Mouse (Mus musculus) spleen, adult 2 months (tissue): ENCODE results near the gene Agl. TPM values are rescaled to one million over a fixed set of nuclear protein-coding genes. Genes with fewer than 3 reads are reported as not detected.

Source experiments
- DNase-seq, 2 experiments: peaks; one replicate each; pipeline versions ENCODE4 v3.0.0 to v3.0.0-alpha.2; 2012 to 2021; ENCODE audit warnings: low spot score in 2 of 2, low read depth in 1 of 2
- H3K27ac ChIP-seq: fragments of 200-500 bp; 2 replicates; pipeline ENCODE4 v1.5.1; 2012; ENCODE audit warnings: low read length, inconsistent platforms; ENCODE audit not compliant: insufficient read depth
- H3K27me3 ChIP-seq: fragments of 200-500 bp; 2 replicates; pipeline ENCODE4 v1.6.1; 2012; ENCODE audit warnings: mild to moderate bottlenecking, moderate library complexity, low read length, inconsistent platforms; ENCODE audit not compliant: control insufficient read depth, insufficient read depth
- H3K36me3 ChIP-seq: fragments of 200-500 bp; 2 replicates; pipeline ENCODE4 v1.6.1; 2012; ENCODE audit warnings: mild to moderate bottlenecking, low read length, inconsistent platforms; ENCODE audit not compliant: control insufficient read depth, insufficient read depth
- H3K4me1 ChIP-seq: fragments of 200-500 bp; 2 replicates; pipeline ENCODE4 v1.6.1; 2011; ENCODE audit warnings: inconsistent platforms; ENCODE audit not compliant: control insufficient read depth, insufficient read depth, insufficient read length
- H3K4me3 ChIP-seq: fragments of 200-500 bp; 2 replicates; pipeline ENCODE4 v1.5.1; 2011; ENCODE audit warnings: mild to moderate bottlenecking, inconsistent platforms; ENCODE audit not compliant: insufficient read depth, insufficient read length; ENCODE audit errors: extremely low read depth
- CTCF ChIP-seq: fragments of 200-500 bp; IDR thresholded peaks from 2 replicates; pipeline ENCODE4 v1.5.1; 2011; ENCODE audit warnings: mild to moderate bottlenecking, inconsistent platforms; ENCODE audit not compliant: insufficient read depth, insufficient read length, insufficient replicate concordance; ENCODE audit errors: extremely low read depth
- POLR2A ChIP-seq: fragments of 200-500 bp; IDR thresholded peaks from 2 replicates; pipeline ENCODE4 v1.6.1; 2011; ENCODE audit warnings: low read depth, low read length, inconsistent platforms
- WGBS: fragments of 180-500 bp; shearing (Covaris S2); methylation state at CpG from one replicate; pipeline ENCODE4 v1.1.7; 2018; 5-methylcytosine and 5-hydroxymethylcytosine counted together
- polyA plus RNA-seq: library from polyadenylated mRNA; depleted of rRNA; stranded (reverse); fragments of >200 nt; gene quantifications from 2 replicates; pipeline ENCODE4 v1.2.3, GENCODE M21; 2012

Gene Agl
- polyA plus RNA-seq, 1 experiment, result 2.5 TPM

DNA sequence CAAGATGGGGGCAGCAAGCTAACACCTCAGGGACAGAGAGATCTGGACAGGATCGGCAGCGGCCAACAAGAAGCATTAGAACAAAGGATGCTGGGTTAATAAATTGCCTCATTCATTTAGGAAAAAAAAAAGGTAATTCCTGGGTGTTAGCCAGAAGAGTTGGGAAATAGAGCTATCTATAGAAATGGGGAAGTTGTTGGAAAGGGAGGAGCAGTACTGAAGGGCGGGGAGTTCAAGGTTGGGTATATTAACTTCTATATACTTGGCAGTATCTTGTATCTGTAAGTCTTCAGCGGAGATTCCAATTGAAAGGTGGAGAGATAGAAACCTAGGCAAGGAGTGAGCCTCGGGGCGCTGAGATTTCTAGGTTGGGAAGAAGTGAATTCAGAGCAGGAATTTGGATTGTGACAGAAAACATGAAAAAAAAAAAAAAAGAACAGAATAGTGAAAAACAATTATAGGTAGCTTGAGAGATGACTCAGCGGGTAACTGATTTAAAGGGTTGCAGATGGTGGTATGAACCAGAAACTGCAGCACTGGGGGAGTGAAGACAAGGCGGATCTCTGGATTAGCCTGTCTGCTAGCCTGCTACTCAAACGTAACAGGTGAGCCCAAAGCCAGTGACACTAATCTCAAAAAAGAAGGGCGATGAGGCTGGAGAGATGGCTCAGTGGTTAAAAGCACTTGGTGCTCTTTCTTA lies 37.1 kb upstream of the Agl start:
- TF ChIP-seq CTCF, result no peak
- no peak for TF ChIP-seq POLR2A
- WGBS, result 70% methylated on average over 10 of the region's 10 CpGs
- no peaks in the 10 kb centered on the region for H3K4me1 ChIP-seq
- no peak for DNase-seq
- H3K27ac ChIP-seq, result no peak overlapping the region
- H3K27me3 ChIP-seq, result no peaks in the 10 kb centered on the region
- no peaks in the 10 kb centered on the region for H3K36me3 ChIP-seq
- no peak overlapping the region for H3K4me3 ChIP-seq

GRCm38 (mm10) chr3:116841311-116841710 lies 33.3 kb upstream of the Agl start:
- no peak for TF ChIP-seq CTCF
- no peak for TF ChIP-seq POLR2A
- no peak overlapping the region for H3K4me3 ChIP-seq
- 94% methylated on average over 2 of the region's 2 CpGs for WGBS
- no peaks in the 10 kb centered on the region for H3K27me3 ChIP-seq
- no peak overlapping the region for H3K27ac ChIP-seq
- no peak for DNase-seq
- H3K36me3 ChIP-seq, result no peaks in the 10 kb centered on the region
- no peaks in the 10 kb centered on the region for H3K4me1 ChIP-seq

DNA sequence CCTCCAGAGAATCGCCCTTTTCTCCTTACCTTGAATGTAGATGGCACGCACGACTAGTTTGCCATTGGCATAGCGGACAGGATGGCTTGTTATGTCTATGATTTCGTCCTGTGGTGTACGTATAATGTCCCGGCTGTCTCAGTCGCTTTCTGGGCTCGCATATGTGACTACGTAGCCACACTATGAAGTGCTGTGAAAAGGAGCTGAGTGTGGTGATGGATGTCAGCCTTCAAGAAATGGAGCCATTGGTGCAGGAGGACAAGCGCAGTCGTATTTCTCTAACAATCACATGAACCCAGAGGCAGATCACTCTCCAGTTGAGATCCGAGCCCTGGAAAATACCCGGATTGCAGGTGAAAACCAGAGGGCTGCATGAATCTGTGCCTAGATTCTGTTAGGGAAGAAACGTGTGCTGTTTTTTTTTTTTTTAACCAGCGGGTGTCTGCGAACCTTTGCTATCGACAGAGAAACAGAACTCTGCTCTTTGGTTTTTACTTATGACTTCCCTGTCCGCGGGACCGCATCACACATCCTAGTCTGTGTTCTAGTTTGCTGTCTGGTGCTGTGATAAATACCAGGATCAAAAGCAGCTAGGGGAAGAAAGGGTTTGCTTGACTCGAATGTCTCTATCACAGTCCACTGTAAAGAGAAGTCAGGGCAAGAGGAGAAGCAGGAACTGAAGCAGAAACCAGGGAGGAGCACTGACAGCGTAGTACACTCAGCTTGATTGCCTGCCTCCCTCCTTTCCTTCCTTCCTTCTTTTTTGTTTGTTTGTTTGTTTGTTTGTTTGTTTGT lies 28.9 kb upstream of the Agl start:
- Histone ChIP-seq H3K27ac (no peak overlapping the region), H3K36me3 (no peaks in the 10 kb centered on the region), H3K4me3 (no peak overlapping the region), H3K27me3 (no peaks in the 10 kb centered on the region), H3K4me1 (peaks cover 4% of the 10 kb centered on the region; the same call in 1 of the 2 replicates)
- no peak for DNase-seq
- WGBS, result 82% methylated on average over 23 of the region's 23 CpGs
- no peak for TF ChIP-seq CTCF
- no peak for TF ChIP-seq POLR2A

DNA sequence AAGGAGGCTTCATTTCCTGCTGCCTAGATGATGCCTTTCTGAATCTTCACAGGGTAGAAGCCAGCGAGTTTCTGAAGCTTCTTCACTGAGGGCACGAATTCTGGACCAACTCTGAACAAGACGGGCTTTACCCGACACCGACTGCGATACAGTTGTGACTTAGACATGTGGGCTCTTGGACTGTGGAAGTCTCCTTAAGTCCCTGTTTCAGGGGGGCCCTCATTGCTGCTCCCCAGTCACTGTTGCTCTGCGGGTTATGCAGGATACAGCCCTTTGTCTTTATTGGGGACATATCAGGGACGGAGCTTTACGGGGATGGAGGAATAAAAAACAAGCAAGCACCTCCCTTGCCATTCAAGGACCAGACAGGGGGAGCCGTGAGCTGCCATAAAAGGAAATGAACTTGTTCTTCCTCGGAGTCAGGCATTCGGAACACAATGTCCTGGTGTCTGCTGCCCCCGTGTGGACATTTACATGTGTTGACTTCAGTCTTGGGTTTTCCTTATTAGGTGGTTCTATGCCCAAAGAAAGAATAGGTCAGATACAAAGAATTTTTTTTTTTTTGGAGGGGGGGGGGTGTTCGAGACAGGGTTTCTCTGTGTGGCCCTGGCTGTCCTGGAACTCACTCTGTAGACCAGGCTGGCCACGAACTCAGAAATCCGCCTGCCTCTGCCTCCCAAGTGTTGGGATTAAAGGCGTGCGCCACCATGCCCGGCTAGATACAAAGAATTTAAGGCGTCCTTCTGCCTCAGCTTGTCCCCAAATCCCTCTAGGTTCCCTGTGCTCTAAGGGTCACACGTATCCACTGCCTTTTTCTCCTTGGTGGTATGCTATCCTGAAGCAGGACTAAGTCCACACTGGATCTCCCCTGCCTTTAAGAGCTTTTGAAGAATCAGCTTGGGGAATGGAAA lies 28.1 kb upstream of the Agl start:
- Histone ChIP-seq H3K27ac (no peak overlapping the region), H3K36me3 (no peaks in the 10 kb centered on the region), H3K4me1 (peaks cover 4% of the 10 kb centered on the region; the same call in 1 of the 2 replicates), H3K27me3 (no peaks in the 10 kb centered on the region), H3K4me3 (peak overlapping the region; percentile 65)
- DNase-seq, result peak; percentile 73 to 81
- 26% methylated on average over 21 of the region's 21 CpGs for WGBS
- TF ChIP-seq CTCF (peak; percentile 89; the same call in 1 of the 2 replicates), POLR2A (no peak)

DNA sequence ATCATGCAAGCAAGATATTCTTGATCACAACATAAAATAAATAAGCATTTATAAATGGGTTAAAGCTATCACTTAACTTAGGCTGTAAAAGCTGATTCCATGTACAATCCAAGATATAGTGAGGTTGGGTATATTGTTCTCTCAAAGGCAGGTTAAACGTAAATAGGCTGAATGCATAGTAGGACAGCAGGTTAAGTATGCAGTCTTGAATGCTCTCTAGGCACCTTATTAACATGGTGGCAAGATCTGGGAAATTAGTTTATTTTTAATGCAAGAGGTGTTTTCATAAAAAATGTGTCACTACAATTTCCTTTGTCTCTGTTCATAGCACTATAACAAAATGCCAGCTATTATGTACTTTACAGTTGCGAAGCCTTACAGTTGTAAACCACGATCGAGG lies 27.4 kb upstream of the Agl start:
- no peak for DNase-seq
- no peak overlapping the region for H3K27ac ChIP-seq
- TF ChIP-seq CTCF (no peak), POLR2A (no peak)
- no peak overlapping the region for H3K4me3 ChIP-seq
- 32% methylated on average over 4 of the region's 4 CpGs for WGBS
- no peaks in the 10 kb centered on the region for H3K36me3 ChIP-seq
- H3K27me3 ChIP-seq, result no peaks in the 10 kb centered on the region
- H3K4me1 ChIP-seq, result peaks cover 4% of the 10 kb centered on the region; the same call in 1 of the 2 replicates

- peaks cover 4% of the 10 kb centered on the region; the same call in 1 of the 2 replicates for H3K4me1 ChIP-seq
- no peak overlapping the region for H3K27ac ChIP-seq
- no peak for DNase-seq
- no peak overlapping the region for H3K4me3 ChIP-seq
- no peaks in the 10 kb centered on the region for H3K36me3 ChIP-seq
- H3K27me3 ChIP-seq, result no peaks in the 10 kb centered on the region
- 89% methylated on average over 6 of the region's 6 CpGs for WGBS
- TF ChIP-seq CTCF, result no peak
- no peak for TF ChIP-seq POLR2A
Observed at GRCm38 (mm10) chr3:116834241-116834640, 26.3 kb upstream of the Agl start.
